Mouse (Mus musculus) heart, embryonic 16.5 days (tissue): ENCODE results near the gene Mei1. TPM values are rescaled to one million over a fixed set of nuclear protein-coding genes. Genes with fewer than 3 reads are reported as not detected.
"Not testable (repeated sequence)": the region's sequence is repeated elsewhere in the genome, so short reads cannot be mapped to it uniquely, and the experiment has no call there.

Experiments
- ATAC-seq: fragments of 200-750 bp; cut with Nextera tagmentation; replicated peaks from 2 replicates; pipeline ENCODE4 v1.8.0; 2017; ENCODE audit warnings: moderate number of reproducible peaks; ENCODE audit not compliant: insufficient read depth, low FRiP score; ENCODE audit errors: extremely low read depth
- H3K27ac ChIP-seq: fragments of 300-500 bp; sonication (generic); 2 replicates; pipeline ENCODE4 v1.5.1; 2014; ENCODE audit warnings: mild to moderate bottlenecking, low read length, control low read depth, moderate library complexity
- H3K27me3 ChIP-seq: fragments of 300-500 bp; sonication (generic); 2 replicates; pipeline ENCODE4 v1.6.1; 2014; ENCODE audit warnings: low read length, mixed read lengths; ENCODE audit not compliant: control insufficient read depth, insufficient read depth
- H3K36me3 ChIP-seq: fragments of 300-500 bp; sonication (generic); 2 replicates; pipeline ENCODE4 v1.6.1; 2014; ENCODE audit not compliant: control insufficient read depth, insufficient read depth
- H3K4me1 ChIP-seq: fragments of 300-500 bp; sonication (generic); 2 replicates; pipeline ENCODE4 v1.6.1; 2014; ENCODE audit warnings: low read length, mixed read lengths; ENCODE audit not compliant: control insufficient read depth, insufficient read depth
- H3K4me2 ChIP-seq: fragments of 300-500 bp; sonication (generic); 2 replicates; pipeline ENCODE4 v1.6.1; 2014; ENCODE audit warnings: low read depth, mild to moderate bottlenecking, control low read depth, low read length
- H3K4me3 ChIP-seq: fragments of 300-500 bp; sonication (generic); 2 replicates; pipeline ENCODE4 v1.5.1; 2014; ENCODE audit warnings: mild to moderate bottlenecking, control low read depth, low read length
- H3K9ac ChIP-seq: fragments of 300-500 bp; sonication (generic); 2 replicates; pipeline ENCODE4 v1.6.1; 2014; ENCODE audit warnings: low read length, control low read depth
- H3K9me3 ChIP-seq: fragments of 300-500 bp; sonication (generic); replicated peaks from 2 replicates; pipeline ENCODE4 v1.6.1; 2016; ENCODE audit warnings: low read length; ENCODE audit not compliant: control insufficient read depth
- WGBS: fragments of 180-500 bp; shearing (Covaris S2); extraction: QIAGEN DNeasy Blood & Tissue Kit; methylation state at CpG from one replicate; pipeline ENCODE4 v1.1.7; 2014; 5-methylcytosine and 5-hydroxymethylcytosine counted together
- polyA plus RNA-seq: library from polyadenylated mRNA; unstranded; fragments of >200 nt; fragmentation: Nextera tagmentation; extraction: Ambion mirVana; gene quantifications from 2 replicates; pipeline ENCODE4 v1.2.1, GENCODE M21; 2015

Mei1 gene
- polyA plus RNA-seq, 1 experiment from 2014 or later: not detected

DNA sequence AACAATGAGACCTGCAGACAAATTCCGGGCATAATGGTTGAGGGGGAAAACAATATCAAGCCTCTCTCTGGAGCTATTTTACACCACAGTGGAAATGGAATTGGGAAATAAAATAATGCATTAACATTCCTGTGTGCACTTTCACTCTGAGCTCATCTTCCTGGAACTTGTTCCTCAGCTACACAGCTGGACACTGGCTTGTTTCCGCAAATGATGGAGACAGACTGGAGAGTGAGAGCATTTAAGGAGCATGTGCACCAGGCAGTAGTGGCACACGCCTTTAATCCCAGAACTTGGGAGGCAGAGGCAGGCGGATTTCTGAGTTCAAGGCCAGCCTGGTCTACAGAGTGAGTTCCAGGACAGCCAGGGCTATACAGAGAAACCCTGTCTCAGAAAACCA is 56.9 kb downstream of the Mei1 start:
- peaks cover 14% of the 10 kb centered on the region for H3K4me1 ChIP-seq
- 81% methylated on average over 4 of the region's 4 CpGs for WGBS
- H3K4me3 ChIP-seq, H3K9me3 ChIP-seq, H3K27ac ChIP-seq, ATAC-seq, H3K36me3 ChIP-seq, H3K27me3 ChIP-seq, H3K9ac ChIP-seq: not testable (repeated sequence)
- H3K4me2 ChIP-seq: peak overlapping the region; percentile 99; the same call in 1 of the 2 replicates

DNA sequence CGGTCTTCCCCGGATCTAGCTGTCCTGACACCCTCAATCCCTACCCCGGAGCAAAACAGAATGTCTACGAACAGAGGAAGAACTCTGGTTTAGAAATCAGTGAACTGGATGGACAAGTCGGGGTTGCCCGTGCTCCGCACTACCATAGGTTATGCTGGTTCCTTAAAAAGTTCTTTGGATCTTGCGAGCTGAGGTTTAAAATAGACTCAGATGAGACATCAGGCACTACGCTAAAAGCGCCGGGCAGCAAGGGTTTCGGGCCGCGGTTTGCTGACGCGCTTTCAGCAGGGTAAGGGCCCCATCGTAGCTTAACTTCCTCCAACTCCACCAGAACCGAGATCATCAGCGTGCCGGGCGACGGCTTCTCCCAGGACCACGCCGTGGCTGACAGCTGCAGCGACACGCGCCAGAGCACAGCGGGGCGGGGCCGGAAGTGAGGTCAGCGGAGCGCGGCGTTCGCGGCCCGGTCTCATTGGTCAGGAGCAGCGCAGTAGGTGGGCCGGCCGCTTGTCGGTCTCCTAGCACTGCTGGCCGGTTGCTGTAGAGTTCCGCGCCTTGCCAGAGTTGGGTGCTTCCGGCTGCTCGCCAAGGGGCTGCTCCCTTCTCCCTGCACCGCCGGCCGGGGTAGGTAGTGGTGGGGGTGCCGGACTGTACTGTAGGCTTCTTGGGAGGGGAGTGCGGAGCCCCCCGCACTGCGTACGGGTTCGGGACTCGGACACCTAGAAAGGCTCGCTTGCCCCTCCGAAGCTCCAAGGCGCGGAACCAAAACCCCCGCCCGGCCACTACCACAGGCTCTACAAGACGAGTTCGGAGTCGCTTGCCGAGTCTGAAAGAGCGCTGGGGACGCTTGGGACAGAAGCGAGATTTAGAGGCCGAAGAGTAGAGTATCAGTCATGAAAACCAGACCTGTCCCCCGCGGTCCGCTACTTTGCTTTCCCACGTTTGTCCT is 57.9 kb downstream of the Mei1 start, which contains the start of gene Ccdc134:
Gene Ccdc134 (plus strand): TSS at position 497 of the 949 bp plus-strand sequence.
- WGBS: under 1% methylated on average over 72 of the region's 74 CpGs
- peak within 1 kb of the TSS; percentile 99 for H3K4me2 ChIP-seq

DNA sequence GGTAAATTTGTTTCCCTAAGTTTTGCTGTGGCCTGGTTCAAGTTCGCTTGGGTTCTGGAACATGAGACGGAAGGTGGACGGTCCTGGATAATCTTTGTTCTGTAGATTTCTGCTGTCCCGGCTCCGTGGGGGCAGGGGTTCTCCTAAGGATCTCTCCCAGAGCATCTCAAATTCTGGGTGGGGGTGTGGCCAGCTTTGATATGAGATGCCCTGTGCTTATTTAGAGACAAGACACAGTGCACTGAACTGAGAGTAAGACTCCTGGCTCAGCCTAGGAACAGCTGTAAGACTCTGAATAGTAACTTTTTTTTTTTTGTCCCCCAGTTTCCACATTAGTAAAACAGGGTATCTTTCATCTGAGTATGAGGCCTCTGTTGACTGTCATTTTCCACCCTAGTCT is 58.6 kb downstream of the Mei1 start:
- peak overlapping the region; percentile 94 for H3K9ac ChIP-seq
- H3K27me3 ChIP-seq: peaks cover 4% of the 10 kb centered on the region; the same call in 1 of the 2 replicates
- no peak for ATAC-seq
- no peaks in the 10 kb centered on the region for H3K36me3 ChIP-seq
- H3K27ac ChIP-seq: peak overlapping the region; percentile 77
- WGBS: 1% methylated on average over 5 of the region's 5 CpGs
- peak overlapping the region; percentile 93 for H3K4me3 ChIP-seq
- peak overlapping the region; percentile 99 for H3K4me2 ChIP-seq
- peaks cover 14% of the 10 kb centered on the region for H3K4me1 ChIP-seq
- H3K9me3 ChIP-seq: no peaks in the 10 kb centered on the region

More for the DNA sequence above, 57.9 kb downstream of the Mei1 start, which contains the start of gene Ccdc134:
- Histone ChIP-seq H3K27me3 (peaks cover 4% of the 10 kb centered on the region; the same call in 1 of the 2 replicates), H3K36me3 (no peaks in the 10 kb centered on the region), H3K9ac (peak within 1 kb of the TSS; percentile 94), H3K9me3 (no peaks in the 10 kb centered on the region), H3K4me1 (peaks cover 14% of the 10 kb centered on the region), H3K4me3 (peak within 1 kb of the TSS; percentile 93), H3K27ac (peak within 1 kb of the TSS; percentile 77)
- ATAC-seq: peak; percentile 99

DNA sequence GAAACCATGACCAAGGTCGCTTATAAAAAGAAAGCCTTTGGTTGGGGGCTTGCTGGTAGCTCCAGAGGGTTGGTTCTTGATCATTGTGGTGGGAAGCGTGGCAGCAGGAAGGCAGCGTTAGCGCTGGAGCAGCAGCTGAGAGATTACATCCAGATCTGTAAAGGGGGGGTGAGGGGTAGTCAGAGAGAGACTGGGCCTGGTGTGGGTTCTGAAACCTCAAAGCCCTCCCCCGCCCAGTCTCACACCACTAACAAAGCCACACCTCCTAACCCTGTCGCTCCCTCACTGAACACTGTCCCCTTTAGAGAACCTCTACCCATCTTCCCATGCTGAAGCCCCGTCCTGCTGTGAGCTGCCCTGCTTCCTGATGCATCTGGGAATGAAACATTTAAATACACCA is 60.8 kb downstream of the Mei1 start:
- WGBS: 67% methylated on average over 7 of the region's 7 CpGs
- ATAC-seq: no peak
- peaks cover 14% of the 10 kb centered on the region for H3K4me1 ChIP-seq
- H3K4me2 ChIP-seq: no peak overlapping the region
- H3K36me3 ChIP-seq: no peaks in the 10 kb centered on the region
- H3K27ac ChIP-seq: no peak overlapping the region
- H3K27me3 ChIP-seq: peaks cover 2% of the 10 kb centered on the region; the same call in 1 of the 2 replicates
- H3K4me3 ChIP-seq: no peak overlapping the region
- no peak overlapping the region for H3K9ac ChIP-seq
- H3K9me3 ChIP-seq: no peaks in the 10 kb centered on the region

DNA sequence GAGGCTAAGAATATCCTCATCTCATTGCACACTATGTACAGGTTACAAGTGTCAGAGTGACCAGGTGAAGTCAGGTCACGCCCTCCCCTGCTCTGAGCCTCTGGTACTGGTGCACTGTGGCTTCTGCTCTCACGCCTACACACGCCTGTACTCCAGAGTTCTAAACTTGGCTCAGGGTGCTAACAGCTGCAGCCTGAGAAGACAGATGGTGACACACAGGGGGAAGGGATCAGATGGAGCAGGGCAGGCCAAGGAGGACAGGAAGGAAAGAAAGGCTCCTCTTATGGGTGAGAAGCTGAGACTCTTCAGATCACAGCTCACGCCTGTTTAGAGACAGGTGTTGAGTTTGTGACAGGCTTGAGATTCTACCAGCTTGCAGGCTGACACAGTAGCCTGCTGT is 65.6 kb downstream of the Mei1 start:
- WGBS: 50% methylated on average over 4 of the region's 4 CpGs
- H3K9ac ChIP-seq: no peak overlapping the region
- no peaks in the 10 kb centered on the region for H3K9me3 ChIP-seq
- H3K4me2 ChIP-seq: no peak overlapping the region
- H3K4me3 ChIP-seq: no peak overlapping the region
- H3K27ac ChIP-seq: no peak overlapping the region
- H3K36me3 ChIP-seq: no peaks in the 10 kb centered on the region
- ATAC-seq: peak; percentile 56; the same call in 1 of the 2 replicates
- H3K27me3 ChIP-seq: no peaks in the 10 kb centered on the region
- peaks cover 4% of the 10 kb centered on the region; the same call in 1 of the 2 replicates for H3K4me1 ChIP-seq

DNA sequence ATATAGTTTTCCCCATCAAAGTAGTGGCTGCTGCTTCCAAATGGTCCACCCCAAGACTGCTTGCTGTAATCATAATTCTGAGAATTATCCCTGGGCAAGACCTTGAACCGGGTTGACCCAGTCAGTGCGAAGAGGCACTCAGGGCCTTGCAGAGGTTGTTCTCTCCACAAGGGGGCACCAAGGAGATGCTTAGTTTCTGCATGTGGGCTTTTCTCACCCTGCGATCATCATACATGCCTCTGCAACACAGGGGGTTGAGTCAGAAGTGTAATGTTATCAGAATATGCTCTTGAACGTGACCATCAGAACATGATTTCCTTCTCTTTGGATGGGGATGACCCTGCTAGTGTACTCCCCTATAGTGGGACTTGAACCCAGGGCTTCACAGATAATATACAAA is 68.8 kb downstream of the Mei1 start:
- WGBS: 49% methylated on average over 4 of the region's 4 CpGs
- Histone ChIP-seq H3K27me3 (no peaks in the 10 kb centered on the region), H3K9ac (no peak overlapping the region), H3K36me3 (no peaks in the 10 kb centered on the region), H3K9me3 (no peaks in the 10 kb centered on the region), H3K4me1 (peaks cover 16% of the 10 kb centered on the region), H3K27ac (no peak overlapping the region), H3K4me3 (no peak overlapping the region), H3K4me2 (no peak overlapping the region)
- no peak for ATAC-seq

DNA sequence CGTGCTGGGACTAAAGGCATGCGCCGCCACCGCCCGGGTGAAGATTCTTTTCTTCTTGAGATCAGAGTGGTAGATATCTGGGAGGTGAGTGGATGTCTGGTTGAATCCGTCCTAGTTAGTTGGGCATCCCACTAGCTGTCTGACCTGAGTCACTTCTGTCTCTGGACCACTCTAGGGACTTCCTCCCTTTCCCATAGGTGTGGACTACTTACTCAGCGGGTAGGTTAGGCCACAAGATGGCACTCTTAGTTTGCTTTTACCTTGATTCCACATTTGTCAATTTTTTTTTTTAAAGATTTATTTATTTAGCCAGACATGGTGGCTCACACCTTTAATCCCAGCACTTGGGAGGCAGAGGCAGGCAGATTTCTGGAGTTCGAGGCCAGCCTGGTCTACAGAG is 69.4 kb downstream of the Mei1 start:
- WGBS: 88% methylated on average over 8 of the region's 8 CpGs
- H3K4me1 ChIP-seq: peaks cover 16% of the 10 kb centered on the region
- H3K36me3 ChIP-seq: no peaks in the 10 kb centered on the region
- no peak overlapping the region for H3K4me3 ChIP-seq
- no peak overlapping the region for H3K27ac ChIP-seq
- no peak overlapping the region for H3K4me2 ChIP-seq
- H3K9ac ChIP-seq: no peak overlapping the region
- H3K9me3 ChIP-seq: no peaks in the 10 kb centered on the region
- H3K27me3 ChIP-seq: no peaks in the 10 kb centered on the region
- no peak for ATAC-seq

DNA sequence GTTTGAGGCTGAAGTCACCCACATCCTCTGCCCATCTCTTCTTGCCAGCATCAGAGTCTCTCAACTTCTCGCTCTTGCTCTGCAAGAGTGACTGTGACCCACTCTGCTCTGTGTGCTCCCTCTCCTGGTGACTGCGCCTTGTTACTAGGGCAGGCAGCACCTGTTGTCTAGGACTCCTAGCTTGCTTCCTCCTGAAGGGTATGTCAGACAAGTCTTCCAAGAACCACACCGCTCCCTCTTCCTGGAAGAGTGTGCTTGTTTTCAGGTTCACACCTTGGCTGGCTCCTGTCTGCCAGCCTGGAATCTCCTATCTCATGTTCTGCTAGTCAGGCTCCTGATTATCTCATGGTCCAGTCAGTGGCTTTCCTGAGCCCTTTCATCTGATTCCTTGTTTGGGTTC is 70.6 kb downstream of the Mei1 start:
- no peak overlapping the region for H3K27ac ChIP-seq

DNA sequence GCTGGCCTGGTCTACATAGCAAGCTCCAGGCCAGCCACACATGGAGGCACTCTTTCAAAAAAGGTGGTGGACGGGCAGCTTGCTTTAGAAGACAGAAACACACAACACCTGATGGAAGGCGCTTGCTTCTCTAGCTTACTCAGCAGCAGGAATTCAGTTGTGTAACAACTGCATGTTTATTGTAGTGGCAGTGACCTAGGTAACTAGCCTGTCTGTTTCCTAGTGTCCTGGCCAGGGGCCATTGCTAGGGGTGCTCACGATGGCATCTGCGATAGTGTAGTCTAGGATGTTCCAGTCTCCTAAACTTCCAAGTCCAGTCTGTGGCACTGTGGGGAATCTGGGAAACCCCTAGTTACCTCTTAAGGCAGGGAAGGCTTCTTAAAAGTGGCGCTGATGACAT is 74.4 kb downstream of the Mei1 start:
- WGBS: 75% methylated on average over 5 of the region's 5 CpGs
- no peaks in the 10 kb centered on the region for H3K27me3 ChIP-seq
- H3K36me3 ChIP-seq: no peaks in the 10 kb centered on the region
- H3K27ac ChIP-seq: no peak overlapping the region
- no peak overlapping the region for H3K4me3 ChIP-seq
- no peak for ATAC-seq
- H3K4me1 ChIP-seq: peaks cover 38% of the 10 kb centered on the region
- H3K9me3 ChIP-seq: no peaks in the 10 kb centered on the region
- no peak overlapping the region for H3K9ac ChIP-seq
- H3K4me2 ChIP-seq: no peak overlapping the region

More for the DNA sequence above, 70.6 kb downstream of the Mei1 start:
- H3K4me2 ChIP-seq: no peak overlapping the region
- H3K4me1 ChIP-seq: peaks cover 17% of the 10 kb centered on the region
- H3K9ac ChIP-seq: peak overlapping the region; percentile 34; the same call in 1 of the 2 replicates
- no peaks in the 10 kb centered on the region for H3K27me3 ChIP-seq
- no peak; the same call in 1 of the 2 replicates for ATAC-seq
- no peak overlapping the region for H3K4me3 ChIP-seq
- no peaks in the 10 kb centered on the region for H3K36me3 ChIP-seq
- WGBS: 57% methylated on average over 3 of the region's 3 CpGs
- H3K9me3 ChIP-seq: no peaks in the 10 kb centered on the region
